Mouse (Mus musculus) MEL (cell line): Measurements from ENCODE around the gene Lrrc26. TPM values are rescaled to one million over a fixed set of nuclear protein-coding genes. Genes with fewer than 3 reads are reported as not detected.

ENCODE experiments used
- DNase-seq: peaks from one replicate; pipeline ENCODE4 v3.0.0; 2011; ENCODE audit warnings: low read depth, low spot score
- H3K27ac ChIP-seq: 2 replicates; pipeline ENCODE4 v1.5.1; 2012; ENCODE audit warnings: low read depth, mild to moderate bottlenecking, control low read depth, low read length, moderate library complexity; ENCODE audit not compliant: control insufficient read depth
- H3K27me3 ChIP-seq, 2 experiments: fragments of 150-350 bp in 1 of 2; sonication (generic) in 1 of 2; 2 replicates each; pipeline ENCODE4 v1.6.1; 2012; ENCODE audit warnings: low read length in 2 of 2, mild to moderate bottlenecking in 2 of 2, improper control_type of control experiment in 1 of 2, moderate library complexity in 1 of 2; ENCODE audit not compliant: insufficient read depth in 2 of 2, control insufficient read depth in 1 of 2
- H3K36me3 ChIP-seq, 2 experiments: 2 replicates each; pipeline ENCODE4 v1.6.1; 2012 to 2014; ENCODE audit warnings: low read length in 2 of 2, improper control_type of control experiment in 1 of 2, inconsistent platforms in 1 of 2, mild to moderate bottlenecking in 1 of 2; ENCODE audit not compliant: insufficient read depth in 2 of 2, control insufficient read depth in 1 of 2
- H3K4me1 ChIP-seq, 2 experiments: fragments of 150-350 bp in 1 of 2; sonication (generic) in 1 of 2; 2 replicates each; pipeline ENCODE4 v1.6.1; 2012; ENCODE audit warnings: low read length in 2 of 2, improper control_type of control experiment in 1 of 2, mild to moderate bottlenecking in 1 of 2; ENCODE audit not compliant: insufficient read depth in 2 of 2, control insufficient read depth in 1 of 2
- H3K4me3 ChIP-seq, 2 experiments: fragments of 150-350 bp in 1 of 2; sonication (generic) in 1 of 2; 2 replicates each; pipeline ENCODE4 v1.5.1; 2012; ENCODE audit warnings: low read depth in 2 of 2, low read length in 2 of 2, mild to moderate bottlenecking in 2 of 2, moderate library complexity in 2 of 2, control low read depth in 1 of 2, improper control_type of control experiment in 1 of 2; ENCODE audit not compliant: control insufficient read depth in 1 of 2, insufficient read depth in 1 of 2
- H3K79me2 ChIP-seq: 2 replicates; pipeline ENCODE4 v1.6.1; 2012; ENCODE audit warnings: mild to moderate bottlenecking, low read length, moderate library complexity; ENCODE audit not compliant: control insufficient read depth, poor library complexity, insufficient read depth
- H3K9ac ChIP-seq: 2 replicates; pipeline ENCODE4 v1.6.1; 2012; ENCODE audit warnings: low read depth, mild to moderate bottlenecking, control low read depth, low read length, moderate library complexity; ENCODE audit not compliant: control insufficient read depth, poor library complexity, severe bottlenecking
- H3K9me3 ChIP-seq: fragments of 150-350 bp; sonication (generic); replicated peaks from 2 replicates; pipeline ENCODE4 v1.6.1; 2012; ENCODE audit warnings: mild to moderate bottlenecking, low read length, improper control_type of control experiment, moderate library complexity; ENCODE audit not compliant: insufficient read depth
- BHLHE40 ChIP-seq: IDR thresholded peaks from 2 replicates; pipeline ENCODE4 v1.6.1; 2012; ENCODE audit warnings: low read depth, mild to moderate bottlenecking, inconsistent platforms, low read length, improper control_type of control experiment, borderline replicate concordance
- E2F4 ChIP-seq: IDR thresholded peaks from 2 replicates; pipeline ENCODE4 v1.6.1; 2011; ENCODE audit warnings: low read depth, low read length, improper control_type of control experiment, borderline replicate concordance
- ELF1 ChIP-seq: IDR thresholded peaks from 2 replicates; pipeline ENCODE4 v1.6.1; 2014; ENCODE audit warnings: low read depth, mild to moderate bottlenecking, inconsistent platforms, low read length, improper control_type of control experiment, moderate library complexity
- ETS1 ChIP-seq: IDR thresholded peaks from 2 replicates; pipeline ENCODE4 v1.6.1; 2012; ENCODE audit warnings: low read depth, mild to moderate bottlenecking, inconsistent platforms, low read length, improper control_type of control experiment, moderate library complexity
- HCFC1 ChIP-seq: IDR thresholded peaks from 2 replicates; pipeline ENCODE4 v1.6.1; 2012; ENCODE audit warnings: low read depth, mild to moderate bottlenecking, inconsistent platforms, low read length, improper control_type of control experiment, moderate library complexity
- MAFK ChIP-seq: IDR thresholded peaks from 2 replicates; pipeline ENCODE4 v1.6.1; 2011; ENCODE audit warnings: low read depth, mild to moderate bottlenecking, low read length, improper control_type of control experiment, borderline replicate concordance
- MAX ChIP-seq: IDR thresholded peaks from 2 replicates; pipeline ENCODE4 v1.6.1; 2011; ENCODE audit warnings: low read length, improper control_type of control experiment
- MEF2A ChIP-seq: IDR thresholded peaks from 2 replicates; pipeline ENCODE4 v1.6.1; 2014; ENCODE audit warnings: low read depth, mild to moderate bottlenecking, inconsistent platforms, low read length, improper control_type of control experiment; ENCODE audit not compliant: poor library complexity, insufficient replicate concordance, severe bottlenecking; ENCODE audit errors: extremely low read depth
- MYC ChIP-seq: IDR thresholded peaks from 2 replicates; pipeline ENCODE4 v1.6.1; 2011; ENCODE audit warnings: low read depth, mild to moderate bottlenecking, low read length, improper control_type of control experiment, moderate library complexity
- NELFE ChIP-seq: IDR thresholded peaks from 2 replicates; pipeline ENCODE4 v1.6.1; 2011; ENCODE audit warnings: low read depth, low read length, improper control_type of control experiment
- POLR2A ChIP-seq, 2 experiments: IDR thresholded peaks; 2 replicates each; pipeline ENCODE4 v1.6.1; 2011 to 2012; ENCODE audit warnings: low read length in 2 of 2, mild to moderate bottlenecking in 2 of 2, control low read depth in 1 of 2, improper control_type of control experiment in 1 of 2, low read depth in 1 of 2, moderate library complexity in 1 of 2; ENCODE audit not compliant: control insufficient read depth in 1 of 2, insufficient read depth in 1 of 2, poor library complexity in 1 of 2
- RCOR1 ChIP-seq: IDR thresholded peaks from 2 replicates; pipeline ENCODE4 v1.6.1; 2012; ENCODE audit warnings: low read depth, mild to moderate bottlenecking, inconsistent platforms, low read length, improper control_type of control experiment
- TCF12 ChIP-seq: IDR thresholded peaks from 2 replicates; pipeline ENCODE4 v1.6.1; 2014; ENCODE audit warnings: low read depth, mild to moderate bottlenecking, inconsistent platforms, low read length, improper control_type of control experiment, moderate library complexity
- UBTF ChIP-seq: IDR thresholded peaks from 2 replicates; pipeline ENCODE4 v1.6.1; 2012; ENCODE audit warnings: low read depth, mild to moderate bottlenecking, inconsistent platforms, low read length, improper control_type of control experiment, moderate library complexity, borderline replicate concordance; ENCODE audit not compliant: insufficient read depth
- USF1 ChIP-seq: IDR thresholded peaks from 2 replicates; pipeline ENCODE4 v1.6.1; 2014; ENCODE audit warnings: low read depth, mild to moderate bottlenecking, inconsistent platforms, low read length, improper control_type of control experiment, moderate library complexity
- USF2 ChIP-seq, 2 experiments: IDR thresholded peaks; 2 replicates each; pipeline ENCODE4 v1.6.1; 2011 to 2012; ENCODE audit warnings: improper control_type of control experiment in 2 of 2, low read length in 2 of 2, borderline replicate concordance in 1 of 2, inconsistent platforms in 1 of 2, low read depth in 1 of 2, mild to moderate bottlenecking in 1 of 2; ENCODE audit not compliant: insufficient read depth in 1 of 2
- ZKSCAN1 ChIP-seq: IDR thresholded peaks from 2 replicates; pipeline ENCODE4 v1.6.1; 2012; ENCODE audit warnings: low read depth, mild to moderate bottlenecking, inconsistent platforms, low read length, improper control_type of control experiment, moderate library complexity
- ZMIZ1 ChIP-seq: IDR thresholded peaks from 2 replicates; pipeline ENCODE4 v1.6.1; 2012; ENCODE audit warnings: low read depth, mild to moderate bottlenecking, inconsistent platforms, low read length, improper control_type of control experiment, moderate library complexity
- polyA plus RNA-seq, 2 experiments: library from polyadenylated mRNA; stranded (reverse) in 1 of 2; unstranded in 1 of 2; fragments of >175 nt in 1 of 2; fragments of >200 nt in 1 of 2; gene quantifications; 2 replicates each; pipeline versions ENCODE4 v1.2.1 to v1.2.4; 2012; ENCODE audit warnings: low replicate concordance in 2 of 2, low read depth in 1 of 2; ENCODE audit not compliant: insufficient read length in 2 of 2, insufficient read depth in 1 of 2, missing spikeins in 1 of 2
- total RNA-seq: library from RNA; depleted of rRNA; stranded (reverse); fragments of 300-350 nt; gene quantifications from 2 replicates; pipeline ENCODE4 v1.2.3, GENCODE M21; 2012

Gene Lrrc26
- total and polyA plus RNA-seq, 3 experiments, result not detected

DNA sequence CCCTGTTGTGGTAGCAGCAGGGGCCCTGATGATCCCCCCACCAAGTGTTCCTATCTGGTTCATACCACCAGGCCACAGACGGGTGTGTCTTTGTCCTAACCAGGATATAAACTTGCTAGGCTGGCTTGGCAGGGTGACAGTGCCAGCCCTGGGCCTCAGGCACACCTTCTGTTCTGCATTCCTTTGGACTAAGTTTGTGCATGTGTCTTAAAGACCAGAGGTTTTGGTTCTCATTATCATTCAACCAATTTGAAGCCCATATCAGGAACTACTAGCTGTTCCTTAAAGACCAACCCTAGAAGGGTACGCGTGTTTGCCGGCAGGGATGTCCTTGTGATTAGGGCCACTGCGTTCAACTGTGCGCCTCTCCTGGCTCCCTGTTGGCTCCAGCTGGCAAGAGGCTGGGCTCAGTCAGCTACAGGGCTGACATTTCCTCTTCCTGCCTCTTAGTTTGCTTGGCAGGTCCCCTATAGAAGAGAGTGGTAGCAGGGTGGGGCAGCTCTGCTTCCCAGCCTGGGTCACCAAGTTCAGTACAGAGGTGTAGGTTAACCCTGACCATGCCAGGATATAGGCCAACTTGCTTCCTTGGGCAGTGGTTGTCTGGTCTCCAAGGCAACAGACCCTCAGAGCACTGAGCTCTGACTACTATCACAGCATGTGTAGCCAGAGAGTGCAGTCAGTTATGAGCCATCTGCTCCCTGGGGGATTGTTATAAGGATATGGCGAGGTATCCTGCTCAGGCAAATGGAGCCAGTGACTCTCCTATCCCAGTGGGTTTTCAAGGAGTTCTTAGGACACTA is 2.7 kb upstream of the Lrrc26 start (continued):
- TF ChIP-seq UBTF, result no peak
- 0 out of 2 replicates have a peak, but pooled peaks have one; percentile 28 for TF ChIP-seq ETS1
- no peak for TF ChIP-seq POLR2A (IDR thresholded peaks at IDR 0.05; ENCODE audit: control insufficient read depth in 1 of 2, insufficient read depth in 1 of 2, low read depth in 1 of 2, low read length in 2 of 2, poor library complexity in 1 of 2)
- no peak for TF ChIP-seq RCOR1

DNA sequence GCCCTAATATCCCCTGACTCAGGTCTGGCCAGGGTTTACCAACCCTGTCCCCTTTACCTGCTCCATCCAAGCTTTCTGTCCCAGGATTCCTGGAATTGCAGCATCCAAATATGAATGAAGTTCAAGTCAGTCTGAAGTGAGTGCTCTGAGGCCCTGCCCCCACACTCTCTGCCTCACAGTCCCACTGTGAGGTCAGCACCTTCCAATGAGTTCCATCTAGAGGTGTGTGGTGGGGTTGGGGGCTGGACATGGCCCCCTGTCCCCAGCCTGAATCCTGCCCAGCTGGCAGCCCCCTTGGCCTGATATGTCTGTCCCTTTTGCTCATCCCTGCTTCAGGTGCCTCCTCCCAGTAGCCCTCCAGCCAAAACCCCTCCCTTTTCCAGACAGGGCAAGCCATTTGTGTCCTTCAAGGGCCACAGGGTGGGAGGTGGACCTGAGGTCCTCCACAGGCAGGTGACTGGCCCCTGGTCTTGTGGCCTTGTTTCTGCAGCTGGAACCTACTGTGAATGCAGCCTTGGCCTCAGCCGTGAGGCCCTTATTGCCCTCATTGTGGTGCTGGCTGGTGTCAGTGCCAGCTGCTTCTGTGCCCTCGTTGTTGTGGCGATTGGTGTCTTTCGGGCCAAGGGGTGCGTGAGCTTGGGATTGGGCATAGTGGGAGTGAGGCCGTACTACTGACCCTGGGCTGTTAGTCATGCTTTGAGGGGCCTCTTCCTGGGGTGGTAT is 1.6 kb upstream of the Lrrc26 start, which contains the start of gene Tmem210:
TSS of gene Tmem210 (plus strand) at position 219 of the 723 bp plus-strand sequence.
- no peak for TF ChIP-seq USF2 (IDR thresholded peaks at IDR 0.05; ENCODE audit: borderline replicate concordance in 1 of 2, insufficient read depth in 1 of 2, low read depth in 1 of 2, low read length in 2 of 2)
- TF ChIP-seq TCF12, result no peak
- TF ChIP-seq MEF2A, result no peak
- TF ChIP-seq ELF1, result no peak
- TF ChIP-seq MYC, result no peak
- TF ChIP-seq RCOR1, result no peak
- no peak for TF ChIP-seq MAFK
- TF ChIP-seq NELFE, result no peak
- no peak for TF ChIP-seq MAX
- no peak for TF ChIP-seq E2F4
- no peak for TF ChIP-seq ZMIZ1
- TF ChIP-seq USF1, result no peak
- TF ChIP-seq BHLHE40, result no peak
- no peak for TF ChIP-seq HCFC1
- no peak for TF ChIP-seq ZKSCAN1
- TF ChIP-seq UBTF, result no peak
- Histone ChIP-seq H3K27ac (peak within 1 kb of the TSS; percentile 50), H3K9me3 (no peaks in the 10 kb centered on the region), H3K36me3 (peaks cover 0 to 11% of the 10 kb centered on the region in 2 experiments; a peak in 2 of 4 replicates), H3K27me3 (no peaks in the 10 kb centered on the region), H3K9ac (no peak within 1 kb of the TSS), H3K4me3 (no peak within 1 kb of the TSS), H3K79me2 (no peaks in the 10 kb centered on the region), H3K4me1 (peaks cover 7 to 35% of the 10 kb centered on the region in 2 experiments)
- no peak for DNase-seq
